Mouse (Mus musculus) thymus, adult 2 months (tissue): Measurements from ENCODE around the gene Cables2.

Source experiments
- CTCF ChIP-seq: fragments of 200-500 bp; IDR thresholded peaks from 2 replicates; pipeline ENCODE4 v1.5.1; 2012; ENCODE audit warnings: mild to moderate bottlenecking, control low read depth, low read length, moderate library complexity, borderline replicate concordance; ENCODE audit not compliant: control insufficient read depth, poor library complexity, insufficient read depth; ENCODE audit errors: extremely low read depth
- POLR2A ChIP-seq: fragments of 200-500 bp; IDR thresholded peaks from 2 replicates; pipeline ENCODE4 v1.6.1; 2012; ENCODE audit warnings: mild to moderate bottlenecking, low read length, control low read depth, moderate library complexity; ENCODE audit not compliant: control insufficient read depth, poor library complexity, insufficient read depth; ENCODE audit errors: extremely low read depth

GRCm38 (mm10) chr2:180300252-180300651, 27.0 kb upstream of the Cables2 start:
- TF ChIP-seq CTCF, result no peak
- no peak for TF ChIP-seq POLR2A
